Mouse (Mus musculus) liver, embryonic 15.5 days (tissue): ENCODE data around the gene Ptprq. TPM values are rescaled to one million over a fixed set of nuclear protein-coding genes. Genes with fewer than 3 reads are reported as not detected.

Experiments
- ATAC-seq: fragments of 200-750 bp; cut with Nextera tagmentation; 2 replicates; pipeline ENCODE4 v1.8.0; 2017; ENCODE audit warnings: moderate number of reproducible peaks, mild to moderate bottlenecking, moderate library complexity; ENCODE audit not compliant: insufficient read depth
- H3K27ac ChIP-seq: fragments of 300-500 bp; sonication (generic); replicated peaks from 2 replicates; pipeline ENCODE4 v1.5.1; 2015; ENCODE audit warnings: mild to moderate bottlenecking, inconsistent platforms
- H3K27me3 ChIP-seq: fragments of 300-500 bp; sonication (generic); 2 replicates; pipeline ENCODE4 v1.6.1; 2015; ENCODE audit warnings: mild to moderate bottlenecking, inconsistent platforms
- H3K36me3 ChIP-seq: fragments of 300-500 bp; sonication (generic); replicated peaks from 2 replicates; pipeline ENCODE4 v1.6.1; 2015; ENCODE audit warnings: moderate library complexity, mild to moderate bottlenecking, inconsistent platforms
- H3K4me1 ChIP-seq: fragments of 300-500 bp; sonication (generic); replicated peaks from 2 replicates; pipeline ENCODE4 v1.6.1; 2015; ENCODE audit warnings: inconsistent platforms
- H3K4me2 ChIP-seq: fragments of 300-500 bp; sonication (generic); 2 replicates; pipeline ENCODE4 v1.6.1; 2015; ENCODE audit warnings: moderate library complexity, mild to moderate bottlenecking, inconsistent platforms
- H3K4me3 ChIP-seq: fragments of 300-500 bp; sonication (generic); replicated peaks from 2 replicates; pipeline ENCODE4 v1.5.1; 2015; ENCODE audit warnings: mild to moderate bottlenecking, inconsistent platforms
- H3K9ac ChIP-seq: fragments of 300-500 bp; sonication (generic); 2 replicates; pipeline ENCODE4 v1.6.1; 2015; ENCODE audit warnings: moderate library complexity, mild to moderate bottlenecking, inconsistent platforms
- H3K9me3 ChIP-seq: fragments of 300-500 bp; sonication (generic); replicated peaks from 2 replicates; pipeline ENCODE4 v1.6.1; 2016; ENCODE audit warnings: inconsistent platforms
- WGBS: fragments of 180-500 bp; shearing (Covaris S2); methylation state at CpG from one replicate; pipeline ENCODE4 v1.1.7; 2015; ENCODE audit warnings: mixed read lengths; ENCODE audit not compliant: insufficient replicate concordance; 5-methylcytosine and 5-hydroxymethylcytosine counted together
- polyA plus RNA-seq: library from polyadenylated mRNA; unstranded; fragments of >200 nt; fragmentation: Nextera tagmentation; extraction: Ambion mirVana; gene quantifications from 2 replicates; pipeline ENCODE4 v1.2.1, GENCODE M21; 2015

Gene Ptprq
- polyA plus RNA-seq, 1 experiment from 2014 or later: not detected

DNA sequence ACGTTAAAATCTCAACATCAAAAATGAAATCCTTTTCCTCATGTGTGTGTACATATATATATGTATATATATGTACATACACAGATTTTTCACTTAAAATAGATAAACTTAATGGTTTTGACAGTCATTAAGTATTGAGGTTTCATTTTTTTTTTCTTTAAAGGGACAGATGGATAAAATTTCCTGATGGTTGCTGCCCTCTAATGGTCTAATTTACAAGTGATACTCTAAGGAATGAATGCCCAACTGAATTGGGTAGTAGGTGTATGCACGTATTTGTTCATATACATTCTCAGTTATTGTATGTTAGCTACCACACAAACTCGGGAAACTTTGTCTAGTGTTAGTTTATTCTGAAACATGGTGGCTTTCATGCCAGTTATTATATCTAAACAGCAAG is 15.4 kb downstream of the Ptprq start:
- Histone ChIP-seq H3K9me3 (no peaks in the 10 kb centered on the region), H3K27me3 (no peaks in the 10 kb centered on the region), H3K9ac (no peak overlapping the region), H3K4me1 (no peaks in the 10 kb centered on the region), H3K4me3 (no peak overlapping the region), H3K36me3 (no peaks in the 10 kb centered on the region), H3K27ac (no peak overlapping the region), H3K4me2 (no peak overlapping the region)
- ATAC-seq: no peak
- WGBS: 31% methylated on average over 3 of the region's 3 CpGs

DNA sequence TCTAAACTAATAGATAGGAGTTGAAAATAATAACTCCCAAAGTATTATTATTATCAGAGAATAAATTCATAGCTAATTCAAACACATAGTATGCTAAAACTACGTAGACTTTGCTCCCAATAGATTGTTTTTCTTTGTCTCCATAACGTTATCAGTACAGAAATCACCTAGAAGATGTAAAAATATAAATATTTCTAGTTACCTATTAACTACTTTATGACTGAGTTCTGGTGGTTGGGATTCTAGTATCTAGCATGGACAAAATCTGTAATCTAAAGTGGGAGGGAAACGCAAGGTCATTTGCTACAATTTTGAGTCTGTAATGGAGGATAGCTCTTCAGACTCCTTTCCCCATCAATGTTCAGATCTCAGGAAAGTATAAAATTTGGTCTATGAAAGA is 18.9 kb downstream of the Ptprq start:
- 63% methylated on average over 3 of the region's 3 CpGs for WGBS

DNA sequence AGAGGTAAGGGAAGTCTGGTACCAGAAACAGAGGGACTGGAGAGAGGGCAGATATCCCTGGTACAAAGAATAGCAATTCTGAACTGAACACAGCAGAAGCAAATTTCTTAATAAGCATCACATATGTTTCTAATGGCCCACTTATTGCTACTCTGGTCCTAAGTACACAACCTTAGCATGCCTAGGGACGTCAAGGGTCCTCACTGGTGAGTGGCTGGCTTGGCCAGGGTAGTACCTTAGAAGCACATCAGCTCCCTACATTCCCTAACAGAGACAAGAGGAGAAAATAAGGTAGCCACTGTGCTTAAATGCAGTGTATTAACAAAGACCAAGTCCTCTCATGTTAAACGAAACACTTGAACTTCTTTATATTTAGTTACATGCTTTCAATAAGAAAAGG is 21.1 kb downstream of the Ptprq start:
- Histone ChIP-seq H3K4me3 (no peak overlapping the region), H3K4me2 (no peak overlapping the region), H3K36me3 (no peaks in the 10 kb centered on the region), H3K27me3 (no peaks in the 10 kb centered on the region), H3K9ac (no peak overlapping the region), H3K4me1 (no peaks in the 10 kb centered on the region), H3K27ac (no peak overlapping the region), H3K9me3 (no peaks in the 10 kb centered on the region)
- 54% methylated on average over 2 of the region's 2 CpGs for WGBS
- no peak for ATAC-seq

More for the DNA sequence above, 18.9 kb downstream of the Ptprq start:
- no peaks in the 10 kb centered on the region for H3K36me3 ChIP-seq
- H3K27me3 ChIP-seq: no peaks in the 10 kb centered on the region
- no peak overlapping the region for H3K27ac ChIP-seq
- no peaks in the 10 kb centered on the region for H3K9me3 ChIP-seq
- H3K4me3 ChIP-seq: no peak overlapping the region
- no peaks in the 10 kb centered on the region for H3K4me1 ChIP-seq
- no peak for ATAC-seq
- H3K9ac ChIP-seq: no peak overlapping the region
- H3K4me2 ChIP-seq: no peak overlapping the region

DNA sequence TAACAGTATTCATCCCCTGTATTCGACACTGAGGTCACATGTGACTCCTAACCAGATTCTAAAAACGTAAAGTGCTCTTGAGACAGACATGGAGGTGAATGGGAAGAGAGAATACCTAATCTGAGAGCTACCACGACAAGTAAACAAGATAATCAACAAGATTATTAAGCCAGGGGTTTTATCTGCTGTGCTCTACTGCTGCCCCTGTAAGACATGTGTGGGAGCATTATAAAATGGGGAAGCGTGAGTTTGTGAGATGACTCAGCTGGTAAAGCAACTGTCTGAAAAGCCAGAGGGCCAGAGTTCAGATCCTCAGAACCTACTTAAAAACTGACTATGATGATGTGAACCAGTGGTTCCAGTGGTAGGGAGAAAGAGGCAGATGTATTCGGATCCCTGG is 22.7 kb downstream of the Ptprq start:
- Histone ChIP-seq H3K4me2 (no peak overlapping the region), H3K4me1 (no peaks in the 10 kb centered on the region), H3K27me3 (no peaks in the 10 kb centered on the region), H3K27ac (no peak overlapping the region), H3K9ac (no peak overlapping the region), H3K36me3 (no peaks in the 10 kb centered on the region), H3K9me3 (no peaks in the 10 kb centered on the region), H3K4me3 (no peak overlapping the region)
- ATAC-seq: no peak
- 39% methylated on average over 5 of the region's 5 CpGs for WGBS

DNA sequence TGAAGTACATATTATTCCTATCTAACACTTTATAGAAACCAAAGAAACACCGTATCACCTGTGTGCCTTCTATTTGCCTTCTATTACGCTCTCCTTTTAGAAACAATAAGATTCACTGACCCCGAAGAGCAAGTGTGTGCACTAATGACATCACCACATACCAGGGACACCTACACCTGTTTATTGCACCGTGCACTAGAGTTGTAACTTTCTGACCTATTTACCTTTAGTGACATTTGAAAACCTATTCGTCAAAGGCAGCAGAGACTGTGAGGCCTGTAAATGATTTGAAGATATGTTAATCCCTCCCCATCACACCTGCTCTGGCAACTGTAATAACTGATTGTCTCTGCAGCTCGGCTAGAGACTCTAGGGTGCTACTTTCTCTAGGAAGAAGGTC is 32.5 kb downstream of the Ptprq start:
- no peaks in the 10 kb centered on the region for H3K36me3 ChIP-seq
- no peak for ATAC-seq
- no peaks in the 10 kb centered on the region for H3K9me3 ChIP-seq
- H3K9ac ChIP-seq: no peak overlapping the region
- 53% methylated on average over 6 of the region's 6 CpGs for WGBS
- H3K4me2 ChIP-seq: no peak overlapping the region
- H3K27me3 ChIP-seq: no peaks in the 10 kb centered on the region
- no peaks in the 10 kb centered on the region for H3K4me1 ChIP-seq
- no peak overlapping the region for H3K4me3 ChIP-seq
- no peak overlapping the region for H3K27ac ChIP-seq

DNA sequence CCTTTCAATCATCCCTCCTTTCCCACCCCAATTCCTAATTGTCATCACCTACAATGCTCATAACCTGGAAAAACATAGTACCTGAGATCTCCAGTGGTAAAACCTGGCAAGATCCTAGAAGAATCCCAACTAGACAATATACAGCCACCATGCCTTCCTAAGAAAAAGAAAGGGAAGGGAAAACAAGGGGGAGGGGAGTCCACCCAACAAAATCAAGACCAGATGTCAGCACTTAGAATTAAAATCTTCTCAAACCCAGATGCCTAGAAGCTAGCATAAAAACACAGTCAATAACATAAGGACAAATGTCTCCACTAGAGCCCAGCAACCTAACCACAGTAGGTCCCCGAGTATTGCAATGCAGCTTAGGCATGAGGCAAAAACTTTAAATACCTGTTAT is 43.9 kb downstream of the Ptprq start:
- Histone ChIP-seq H3K4me2 (no peak overlapping the region), H3K4me3 (no peak overlapping the region), H3K27ac (no peak overlapping the region), H3K4me1 (no peaks in the 10 kb centered on the region), H3K9me3 (no peaks in the 10 kb centered on the region), H3K27me3 (no peaks in the 10 kb centered on the region), H3K9ac (no peak overlapping the region), H3K36me3 (no peaks in the 10 kb centered on the region)
- 35% methylated on average over 1 of the region's 1 CpGs for WGBS
- ATAC-seq: no peak

DNA sequence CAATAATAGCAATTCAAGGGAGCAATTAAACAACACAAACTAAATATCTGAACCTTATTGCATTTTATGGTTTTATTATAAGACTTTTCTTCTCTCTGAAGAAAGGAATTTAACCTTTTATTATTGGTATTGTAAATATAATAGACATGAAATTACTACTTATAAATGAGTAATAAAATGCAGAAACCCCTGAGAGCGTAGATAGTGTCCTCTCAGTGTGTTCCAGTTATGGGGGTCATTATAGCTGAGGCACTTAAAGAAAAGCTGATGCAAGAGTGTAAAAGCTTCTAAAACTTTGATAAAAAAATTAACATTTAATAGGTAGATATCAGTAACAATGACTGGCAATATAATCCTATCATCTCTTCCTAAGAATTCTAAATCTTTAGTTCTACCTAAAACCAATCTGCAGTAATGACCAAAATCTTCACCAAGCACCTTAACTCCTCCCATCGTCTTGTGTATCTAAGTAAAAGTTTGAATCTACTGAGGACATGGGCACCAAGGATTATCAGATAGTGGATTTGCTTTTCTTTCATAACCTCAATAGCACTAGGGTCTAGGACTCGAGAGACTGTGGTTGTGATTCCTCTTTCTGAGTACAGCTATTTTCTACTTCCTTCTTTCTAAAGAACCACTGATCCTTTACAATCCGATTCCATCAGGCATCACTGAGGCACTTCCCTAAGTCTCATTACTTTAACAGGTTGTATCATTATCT is 51.3 kb downstream of the Ptprq start:
- Histone ChIP-seq H3K27ac (no peak overlapping the region), H3K9ac (no peak overlapping the region), H3K4me3 (no peak overlapping the region), H3K4me1 (no peaks in the 10 kb centered on the region), H3K9me3 (no peaks in the 10 kb centered on the region), H3K4me2 (no peak overlapping the region), H3K36me3 (no peaks in the 10 kb centered on the region), H3K27me3 (no peaks in the 10 kb centered on the region)
- WGBS: 42% methylated on average over 4 of the region's 4 CpGs
- no peak for ATAC-seq

DNA sequence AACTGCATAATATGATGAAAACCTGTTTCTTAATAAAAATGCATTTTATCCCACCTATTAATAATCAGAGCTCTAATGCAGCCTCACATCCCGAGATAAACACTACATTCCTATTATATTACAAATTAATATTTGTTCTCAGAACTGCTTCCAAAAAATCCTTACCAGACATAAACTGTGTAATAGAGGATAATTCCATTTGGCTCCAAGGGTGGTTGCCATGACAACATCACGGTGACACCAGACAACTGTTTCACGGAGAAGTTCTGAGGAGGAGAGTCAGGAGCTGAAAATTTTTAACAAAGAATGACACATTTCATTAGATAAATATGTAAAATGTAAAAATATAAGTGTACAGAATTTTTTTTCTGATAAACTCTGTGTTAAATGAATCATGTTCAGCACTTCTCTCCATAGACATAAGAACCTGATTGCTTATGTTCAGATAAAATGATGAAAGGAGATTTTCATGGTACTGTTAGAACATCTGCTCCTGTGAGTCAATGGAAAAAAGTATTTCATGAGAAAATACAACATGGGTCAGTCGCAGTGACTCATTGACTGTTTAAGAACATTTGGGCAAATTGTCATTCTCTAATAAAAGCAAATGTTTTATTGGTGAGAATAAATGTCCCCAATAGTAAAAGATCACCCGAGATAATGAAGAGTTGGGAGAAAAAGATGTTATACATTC is 57.3 kb downstream of the Ptprq start:
- no peak overlapping the region for H3K27ac ChIP-seq
- H3K9me3 ChIP-seq: no peaks in the 10 kb centered on the region
- no peak overlapping the region for H3K9ac ChIP-seq
- WGBS: 51% methylated on average over 5 of the region's 5 CpGs
- no peak for ATAC-seq
- H3K4me3 ChIP-seq: no peak overlapping the region
- no peak overlapping the region for H3K4me2 ChIP-seq
- no peaks in the 10 kb centered on the region for H3K27me3 ChIP-seq
- H3K4me1 ChIP-seq: no peaks in the 10 kb centered on the region
- no peaks in the 10 kb centered on the region for H3K36me3 ChIP-seq

DNA sequence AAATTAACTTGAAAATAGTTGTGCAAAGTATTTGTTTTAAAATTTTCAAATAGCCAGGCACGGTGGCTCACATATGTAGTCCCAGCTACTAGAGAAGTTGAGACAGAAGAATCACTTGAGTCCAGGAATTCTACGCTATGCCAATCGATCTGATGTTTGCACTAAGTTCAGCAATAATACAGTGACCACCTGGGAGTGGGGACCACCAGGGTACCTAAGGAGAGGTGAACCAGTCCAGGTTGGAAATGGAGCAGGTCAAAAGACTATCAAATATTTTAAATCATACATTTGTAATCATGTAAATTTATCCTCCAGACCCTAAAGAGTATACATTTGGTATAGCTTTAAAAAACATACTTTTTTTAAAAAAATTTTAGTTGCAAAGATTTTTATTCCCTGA is 57.9 kb downstream of the Ptprq start:
- no peaks in the 10 kb centered on the region for H3K9me3 ChIP-seq
- H3K27me3 ChIP-seq: no peaks in the 10 kb centered on the region

DNA sequence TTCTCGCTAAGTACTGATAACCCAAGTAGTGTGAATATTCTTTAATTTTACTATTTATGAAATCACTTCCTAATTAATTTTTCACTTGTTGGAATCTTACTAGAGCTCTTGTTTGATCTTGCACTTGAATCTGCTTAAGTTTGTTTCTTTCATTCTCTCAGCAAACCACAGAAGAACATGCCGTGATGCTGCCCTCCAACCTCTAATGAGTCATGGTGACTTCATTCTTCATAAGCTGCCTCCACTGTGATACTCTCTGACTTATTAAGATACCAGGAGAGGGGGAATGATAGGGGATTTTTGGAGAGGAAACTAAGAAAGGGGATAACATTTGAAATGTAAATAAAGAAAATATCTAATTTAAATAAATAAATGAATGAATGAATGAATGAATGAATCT is 60.7 kb downstream of the Ptprq start:
- Histone ChIP-seq H3K4me2 (no peak overlapping the region), H3K36me3 (no peaks in the 10 kb centered on the region), H3K27ac (no peak overlapping the region), H3K4me1 (no peaks in the 10 kb centered on the region), H3K27me3 (no peaks in the 10 kb centered on the region), H3K4me3 (no peak overlapping the region), H3K9ac (no peak overlapping the region), H3K9me3 (no peaks in the 10 kb centered on the region)
- ATAC-seq: no peak
- WGBS: 65% methylated on average over 2 of the region's 2 CpGs

More for the DNA sequence above, 57.9 kb downstream of the Ptprq start:
- H3K4me2 ChIP-seq: no peak overlapping the region
- WGBS: 67% methylated on average over 3 of the region's 3 CpGs
- no peaks in the 10 kb centered on the region for H3K4me1 ChIP-seq
- H3K36me3 ChIP-seq: no peaks in the 10 kb centered on the region
- no peak for ATAC-seq
- no peak overlapping the region for H3K27ac ChIP-seq
- no peak overlapping the region for H3K4me3 ChIP-seq
- H3K9ac ChIP-seq: no peak overlapping the region

DNA sequence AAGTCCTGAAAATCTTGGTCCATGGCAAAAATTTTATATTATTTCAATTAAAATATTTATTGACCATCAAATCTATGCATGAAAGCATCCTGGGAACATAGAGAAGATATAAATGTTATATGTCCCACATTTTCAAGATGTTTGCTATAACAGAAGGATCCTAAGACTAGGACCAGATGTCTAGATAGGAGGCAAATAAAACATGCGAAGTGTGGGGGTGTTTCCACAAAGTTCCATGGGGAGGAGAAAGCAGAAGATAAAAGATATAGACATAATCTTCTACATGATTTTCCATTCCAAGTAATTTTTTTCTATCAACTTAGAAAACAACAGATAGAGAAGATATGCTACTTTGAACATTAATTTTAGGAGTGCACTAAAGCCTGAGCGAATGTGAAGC is 70.2 kb downstream of the Ptprq start:
- no peak overlapping the region for H3K4me2 ChIP-seq
- no peak overlapping the region for H3K9ac ChIP-seq
- H3K27ac ChIP-seq: no peak overlapping the region
- H3K4me1 ChIP-seq: no peaks in the 10 kb centered on the region
- H3K27me3 ChIP-seq: no peaks in the 10 kb centered on the region
- ATAC-seq: no peak
- H3K36me3 ChIP-seq: no peaks in the 10 kb centered on the region
- H3K4me3 ChIP-seq: no peak overlapping the region
- no peaks in the 10 kb centered on the region for H3K9me3 ChIP-seq
- 47% methylated on average over 2 of the region's 2 CpGs for WGBS

DNA sequence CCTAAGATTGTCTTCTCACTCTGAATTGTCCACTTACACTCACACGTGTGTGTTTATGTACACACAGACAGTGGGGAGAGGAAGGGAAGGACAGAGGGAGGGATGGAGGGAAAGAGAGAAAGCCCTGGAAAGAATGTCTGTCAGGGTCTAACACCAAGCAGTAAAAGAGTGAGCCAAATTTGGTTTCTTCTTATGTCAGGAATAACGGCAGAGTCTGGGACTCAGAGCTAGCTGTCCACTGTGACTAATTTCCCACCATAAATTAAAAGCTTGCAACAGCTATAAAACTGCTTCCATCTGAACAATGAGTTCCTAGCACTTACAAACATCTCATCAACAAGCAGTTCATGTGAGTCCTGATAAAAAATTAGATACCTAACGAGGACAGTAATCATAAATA is 91.7 kb downstream of the Ptprq start:
- H3K27me3 ChIP-seq: no peaks in the 10 kb centered on the region
- ATAC-seq: no peak
- H3K9me3 ChIP-seq: no peaks in the 10 kb centered on the region
- no peak overlapping the region for H3K9ac ChIP-seq
- no peak overlapping the region for H3K4me3 ChIP-seq
- H3K4me1 ChIP-seq: no peaks in the 10 kb centered on the region
- no peak overlapping the region for H3K4me2 ChIP-seq
- WGBS: 50% methylated on average over 3 of the region's 3 CpGs
- H3K36me3 ChIP-seq: no peaks in the 10 kb centered on the region
- no peak overlapping the region for H3K27ac ChIP-seq
